In the genomic region with DNA sequence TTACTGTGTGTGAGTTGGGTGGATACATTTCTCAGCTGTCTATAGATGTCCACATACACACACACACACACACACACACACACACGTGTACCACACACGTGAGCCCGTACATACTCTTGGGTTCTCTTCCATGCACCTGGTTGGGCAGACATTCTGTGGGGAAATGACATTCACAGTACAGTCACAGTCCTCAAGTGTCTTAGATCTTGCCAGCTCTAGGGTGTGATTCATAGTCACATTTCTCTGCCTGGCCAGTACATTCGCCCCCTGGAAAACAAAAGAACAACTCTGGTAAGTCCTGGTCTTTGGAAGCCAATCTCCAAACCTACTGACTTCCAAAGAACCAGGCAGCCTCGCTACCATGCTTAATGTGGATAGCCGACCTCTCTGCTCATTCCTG, we compare ENCODE assay signal across 24 mouse cellular contexts.
A peak's percentile ranks its signal among the peaks of the same experiment; 100 is the strongest.
DNase-seq lines count a peak whose midpoint lies in the region; ATAC-seq and TF ChIP-seq lines count a peak whose summit lies in the region.
"Had no signal": no experiment of that assay in that cellular context is flagged by ENCODE, and none has a peak within 500 bp of the region (broad histone marks: within the 10 kb centered on the region; RNA-seq: fewer than 3 reads in every experiment).

No protein-coding gene starts in this region.

- no peaks in the 10 kb centered on the region for H3K36me3 ChIP-seq in heart, postnatal 0 days (replicated peaks; ENCODE audit: control insufficient read depth, insufficient read depth, low read length)
- H3K36me3 ChIP-seq in heart, embryonic 12.5 days, result no peaks in the 10 kb centered on the region
- H3K36me3 ChIP-seq: embryonic facial prominence, embryonic 15.5 days; forebrain, embryonic 15.5 days; G1E; hindbrain, embryonic 15.5 days had no signal

- peak overlapping the region; percentile 21 for H3K27ac ChIP-seq in gastrocnemius, adult 2 months
- peak overlapping the region; percentile 32; the same call in 1 of the 2 replicates for H3K27ac ChIP-seq in heart, postnatal 0 days (ENCODE audit: low read depth)
- H3K27ac ChIP-seq in heart, embryonic 12.5 days (ENCODE audit: poor library complexity, severe bottlenecking), result no peak overlapping the region
- H3K27ac ChIP-seq in bone marrow macrophage, adult 2 months (ENCODE audit: insufficient read depth, low read depth, low read length), result peak overlapping the region; percentile 29
- H3K27ac ChIP-seq: embryonic facial prominence, embryonic 15.5 days; hindbrain, embryonic 15.5 days had no signal

- H3K4me2 ChIP-seq in heart, postnatal 0 days (ENCODE audit: low read depth, low read length), result no peak overlapping the region
- no peak overlapping the region for H3K4me2 ChIP-seq in heart, embryonic 12.5 days
- H3K4me2 ChIP-seq: embryonic facial prominence, embryonic 15.5 days; forebrain, embryonic 15.5 days; hindbrain, embryonic 15.5 days had no signal

- H3K9me3 ChIP-seq in heart, postnatal 0 days (replicated peaks; ENCODE audit: control insufficient read depth, low read length), result no peaks in the 10 kb centered on the region
- H3K9me3 ChIP-seq in heart, embryonic 12.5 days (replicated peaks), result no peaks in the 10 kb centered on the region
- H3K9me3 ChIP-seq: embryonic facial prominence, embryonic 15.5 days; forebrain, embryonic 15.5 days; G1E; hindbrain, embryonic 15.5 days had no signal

- TF ChIP-seq EP300 in heart, postnatal 0 days (IDR thresholded peaks at IDR 0.05; ENCODE audit: low read depth), result no peak

- ATAC-seq in heart, postnatal 0 days (ENCODE audit: insufficient read depth, low read depth), result no peak; the same call in 1 of the 2 replicates
- no peak for ATAC-seq in heart, embryonic 12.5 days (ENCODE audit: insufficient number of reproducible peaks, low FRiP score)
- ATAC-seq: activated CD4-positive, CD25-positive, alpha-beta regulatory T cell, adult 4 months; CD4-positive, CD25-positive, alpha-beta regulatory T cell, adult 4 months; forebrain, embryonic 15.5 days had no signal

- intact Hi-C loops in gastrocnemius, adult 2 months (cut with DNase I), result no loop called here

- TF ChIP-seq POLR2A in bone marrow macrophage, adult 2 months (IDR thresholded peaks at IDR 0.05; ENCODE audit: borderline replicate concordance, low read depth, low read length), result no peak

- peaks cover 26% of the 10 kb centered on the region for H3K4me1 ChIP-seq in heart, postnatal 0 days (ENCODE audit: control insufficient read depth, insufficient read depth)
- peaks cover 5% of the 10 kb centered on the region for H3K4me1 ChIP-seq in heart, embryonic 12.5 days (replicated peaks)
- H3K4me1 ChIP-seq in bone marrow macrophage, adult 2 months (ENCODE audit: control insufficient read depth, insufficient read depth, low read length), result peaks cover 18% of the 10 kb centered on the region

- H3K27me3 ChIP-seq in heart, postnatal 0 days (ENCODE audit: control insufficient read depth, insufficient read depth, low read length), result no peaks in the 10 kb centered on the region
- no peaks in the 10 kb centered on the region for H3K27me3 ChIP-seq in heart, embryonic 12.5 days (replicated peaks)
- H3K27me3 ChIP-seq: embryonic facial prominence, embryonic 15.5 days; forebrain, embryonic 15.5 days; hindbrain, embryonic 15.5 days had no signal

- no peak for TF ChIP-seq CTCF in gastrocnemius, adult 2 months (IDR thresholded peaks at IDR 0.05)
- no peak for TF ChIP-seq CTCF in heart, postnatal 0 days (IDR thresholded peaks at IDR 0.05; ENCODE audit: low read depth)
- TF ChIP-seq CTCF in bone marrow macrophage, adult 2 months (IDR thresholded peaks at IDR 0.05; ENCODE audit: low read depth, low read length), result no peak

- no peak overlapping the region for H3K9ac ChIP-seq in heart, postnatal 0 days (replicated peaks; ENCODE audit: low read depth, low read length)
- no peak overlapping the region for H3K9ac ChIP-seq in heart, embryonic 12.5 days
- H3K9ac ChIP-seq: embryonic facial prominence, embryonic 15.5 days; forebrain, embryonic 15.5 days; hindbrain, embryonic 15.5 days had no signal

- no peak overlapping the region for H3K4me3 ChIP-seq in gastrocnemius, adult 2 months
- H3K4me3 ChIP-seq in heart, postnatal 0 days (ENCODE audit: low read depth, low read length), result no peak overlapping the region
- H3K4me3 ChIP-seq in heart, embryonic 12.5 days, result no peak overlapping the region
- H3K4me3 ChIP-seq in bone marrow macrophage, adult 2 months (ENCODE audit: insufficient read depth, low read length), result no peak overlapping the region
- H3K4me3 ChIP-seq: embryonic facial prominence, embryonic 15.5 days; erythroblast, embryonic 14.5 days; forebrain, embryonic 15.5 days; hindbrain, embryonic 15.5 days had no signal

- 77% methylated on average over 6 of the region's 6 CpGs for WGBS in heart, postnatal 0 days
- 82% methylated on average over 6 of the region's 6 CpGs for WGBS in heart, embryonic 12.5 days

- no peak for DNase-seq in gastrocnemius, adult 2 months
- DNase-seq in gastrocnemius, postnatal 10 days, result no peak
- no peak for DNase-seq in heart, postnatal 0 days (ENCODE audit: low spot score)
- peak; percentile 79 for DNase-seq in 3134 (ENCODE audit: extremely low read depth, insufficient read length, low spot score)
- DNase-seq in adrenal gland, adult 2 months, result no peak
- no peak for DNase-seq in testis, postnatal 14 days (ENCODE audit: low spot score)
- DNase-seq: adrenal gland, postnatal 25 days; cerebellum, adult 11 months; cerebellum, adult 8-10 months; embryo, embryonic 11 days; gastrocnemius, postnatal 36 days; heart, adult 18-20 months; heart, postnatal 14 days; kidney, adult 11 months; kidney, adult 9 months had no signal
